Mouse (Mus musculus) MN1 (cell line): ENCODE measurements at regions not wholly inside any gene's neighbourhood (a gene's known extent, or its start where the extent isn't known, plus 50 kb on each side); places are given as distances from the start of the nearest gene placed in this dataset.
A peak's percentile ranks its signal among the peaks of the same experiment; 100 is the strongest.

Experiments used
- DNase-seq: peaks from one replicate; pipeline ENCODE4 v3.0.0-alpha.2; 2016; ENCODE audit warnings: low spot score

- DNase-seq = no peak
These were observed 52.0 kb upstream of the Dusp5 start for GRCm38 (mm10) chr19:53476768-53477547.

- DNase-seq = no peak
These were observed 59.7 kb upstream of the Dusp5 start for GRCm38 (mm10) chr19:53469256-53469655.

- DNase-seq = no peak
These were observed 64.2 kb upstream of the Dusp5 start for GRCm38 (mm10) chr19:53464681-53465080.

- DNase-seq = no peak
These were observed 64.8 kb upstream of the Dusp5 start for GRCm38 (mm10) chr19:53464135-53464534.

GRCm38 (mm10) chr19:53461025-53462015 is 67.6 kb upstream of the Dusp5 start:
- no peak for DNase-seq

- DNase-seq = no peak
These were observed 68.4 kb upstream of the Dusp5 start for GRCm38 (mm10) chr19:53460312-53461024.

- DNase-seq = no peak
These were observed 69.0 kb upstream of the Smndc1 start for GRCm38 (mm10) chr19:53459407-53459788.

- no peak for DNase-seq
These were observed 68.5 kb upstream of the Smndc1 start for GRCm38 (mm10) chr19:53458770-53459406.

- DNase-seq = no peak
These were observed 66.3 kb upstream of the Smndc1 start for GRCm38 (mm10) chr19:53456681-53457080.

GRCm38 (mm10) chr19:53454571-53454970 is 64.2 kb upstream of the Smndc1 start:
- no peak for DNase-seq

- no peak for DNase-seq
These were observed 63.7 kb upstream of the Smndc1 start for GRCm38 (mm10) chr19:53454059-53454458.

- DNase-seq = no peak
These were observed 63.1 kb upstream of the Smndc1 start for GRCm38 (mm10) chr19:53453317-53453947.

- DNase-seq = no peak
These were observed 62.0 kb upstream of the Smndc1 start for GRCm38 (mm10) chr19:53452360-53452759.

GRCm38 (mm10) chr19:53451388-53451922 is 61.1 kb upstream of the Smndc1 start:
- DNase-seq = no peak

- no peak for DNase-seq
These were observed 60.4 kb upstream of the Smndc1 start for GRCm38 (mm10) chr19:53450624-53451387.

GRCm38 (mm10) chr19:53449137-53449783 is 58.9 kb upstream of the Smndc1 start:
- no peak for DNase-seq

GRCm38 (mm10) chr19:53448206-53448605 is 57.8 kb upstream of the Smndc1 start:
- peak; percentile 38 for DNase-seq

- no peak for DNase-seq
These were observed 57.4 kb upstream of the Smndc1 start for GRCm38 (mm10) chr19:53447754-53448153.

GRCm38 (mm10) chr19:53446216-53446615 is 55.8 kb upstream of the Smndc1 start:
- no peak for DNase-seq

GRCm38 (mm10) chr19:53444646-53445045 is 54.3 kb upstream of the Smndc1 start:
- no peak for DNase-seq
